Mouse (Mus musculus): ENCODE measurements at regions not wholly inside any gene's neighbourhood (a gene's known extent, or its start where the extent isn't known, plus 50 kb on each side); places are given as distances from the start of the nearest gene placed in this dataset.

- no peak for TF ChIP-seq CTCF (IDR thresholded peaks at IDR 0.05; ENCODE audit: borderline replicate concordance, insufficient read depth, low read depth, low read length)
- no peak for TF ChIP-seq POLR2A (IDR thresholded peaks at IDR 0.05; ENCODE audit: borderline replicate concordance, insufficient read depth, low read length)
These were observed 410.9 kb downstream of the Otol1 start for GRCm38 (mm10) chr3:70418273-70418672.
